Comparison of ENCODE assay signal across 24 mouse cellular contexts in genomic region chr10:113946801-113947200, GRCm38 (mm10).
DNase-seq lines count a peak whose midpoint lies in the region; ATAC-seq lines count a peak whose summit lies in the region.
"Had no signal": no experiment of that assay in that cellular context is flagged by ENCODE, and none has a peak within 500 bp of the region (broad histone marks: within the 10 kb centered on the region; RNA-seq: fewer than 3 reads in every experiment).

No protein-coding gene starts in this region.

- no peak overlapping the region for H3K4me3 ChIP-seq in embryonic facial prominence, embryonic 14.5 days (ENCODE audit: low read depth, low read length)
- no peak overlapping the region for H3K4me3 ChIP-seq in embryonic facial prominence, embryonic 10.5 days
- H3K4me3 ChIP-seq: embryonic facial prominence, embryonic 12.5 days; erythroblast, embryonic 14.5 days; forebrain, embryonic 13.5 days; heart, adult 2 months; heart, embryonic 13.5 days; hindbrain, embryonic 12.5 days; liver, embryonic 15.5 days; midbrain, embryonic 15.5 days; neural tube, embryonic 12.5 days had no signal

- H3K4me1 ChIP-seq in embryonic facial prominence, embryonic 14.5 days (ENCODE audit: control insufficient read depth, insufficient read depth, low read length), result no peaks in the 10 kb centered on the region
- no peaks in the 10 kb centered on the region for H3K4me1 ChIP-seq in embryonic facial prominence, embryonic 10.5 days
- H3K4me1 ChIP-seq: embryonic facial prominence, embryonic 12.5 days; forebrain, embryonic 13.5 days; heart, embryonic 13.5 days; hindbrain, embryonic 12.5 days; liver, embryonic 15.5 days; midbrain, embryonic 15.5 days; neural tube, embryonic 12.5 days had no signal

- no peaks in the 10 kb centered on the region for H3K9me3 ChIP-seq in embryonic facial prominence, embryonic 14.5 days (ENCODE audit: control insufficient read depth, low read length)
- H3K9me3 ChIP-seq in embryonic facial prominence, embryonic 10.5 days, result no peaks in the 10 kb centered on the region
- H3K9me3 ChIP-seq: embryonic facial prominence, embryonic 12.5 days; forebrain, embryonic 13.5 days; heart, embryonic 13.5 days; hindbrain, embryonic 12.5 days; liver, embryonic 15.5 days; midbrain, embryonic 15.5 days; neural tube, embryonic 12.5 days had no signal

- ATAC-seq in embryonic facial prominence, embryonic 14.5 days (ENCODE audit: low read depth), result peak; percentile 72; the same call in 1 of the 2 replicates
- ATAC-seq: forebrain, embryonic 13.5 days; intestine, postnatal 0 days; midbrain, embryonic 15.5 days had no signal

- no peak overlapping the region for H3K4me2 ChIP-seq in embryonic facial prominence, embryonic 14.5 days (ENCODE audit: low read depth, low read length)
- H3K4me2 ChIP-seq: embryonic facial prominence, embryonic 12.5 days; forebrain, embryonic 13.5 days; heart, embryonic 13.5 days; hindbrain, embryonic 12.5 days; liver, embryonic 15.5 days; midbrain, embryonic 15.5 days; neural tube, embryonic 12.5 days had no signal

- DNase-seq in embryonic facial prominence, embryonic 14.5 days (ENCODE audit: low spot score), result peak; percentile 1
- no peak for DNase-seq in embryonic facial prominence, embryonic 10.5 days (ENCODE audit: low spot score)
- peak; percentile 18 to 29 for DNase-seq in left cerebral cortex, adult 9 months (ENCODE audit: low spot score in 2 of 2)
- no peak for DNase-seq in left cerebral cortex, postnatal 10 days (ENCODE audit: extremely low spot score in 1 of 2, low spot score in 2 of 2)
- peak; percentile 12 to 56 for DNase-seq in frontal cortex, adult 2 months (ENCODE audit: extremely low spot score in 1 of 2, low spot score in 1 of 2)
- DNase-seq in right cerebral cortex, postnatal 25 days, result peak; percentile 7
- DNase-seq in cerebellum, postnatal 14 days, result no peak
- DNase-seq: adrenal gland, postnatal 25 days; cerebellum, adult 9-10 months; gastrocnemius, postnatal 25 days; heart, adult 2 months; heart, postnatal 14 days; lung, postnatal 4 days; thymus, adult 2 months; thymus, postnatal 4 days had no signal

- intact Hi-C loops in left cerebral cortex, postnatal 10 days (cut with DNase I), result no loop called here

- H3K36me3 ChIP-seq in embryonic facial prominence, embryonic 14.5 days (ENCODE audit: control insufficient read depth, insufficient read depth, low read length), result no peaks in the 10 kb centered on the region
- H3K36me3 ChIP-seq in embryonic facial prominence, embryonic 10.5 days (replicated peaks), result no peaks in the 10 kb centered on the region
- H3K36me3 ChIP-seq: embryonic facial prominence, embryonic 12.5 days; heart, embryonic 13.5 days; hindbrain, embryonic 12.5 days; liver, embryonic 15.5 days; midbrain, embryonic 15.5 days; neural tube, embryonic 12.5 days had no signal

- no peak overlapping the region for H3K27ac ChIP-seq in embryonic facial prominence, embryonic 14.5 days (replicated peaks; ENCODE audit: low read depth, low read length)
- no peak overlapping the region for H3K27ac ChIP-seq in embryonic facial prominence, embryonic 10.5 days (replicated peaks)
- H3K27ac ChIP-seq: embryonic facial prominence, embryonic 12.5 days; forebrain, embryonic 13.5 days; heart, adult 2 months; heart, embryonic 13.5 days; hindbrain, embryonic 12.5 days; liver, embryonic 15.5 days; midbrain, embryonic 15.5 days; neural tube, embryonic 12.5 days had no signal

- no peak overlapping the region for H3K9ac ChIP-seq in embryonic facial prominence, embryonic 14.5 days (ENCODE audit: low read depth, low read length)
- H3K9ac ChIP-seq: embryonic facial prominence, embryonic 12.5 days; forebrain, embryonic 13.5 days; heart, embryonic 13.5 days; hindbrain, embryonic 12.5 days; liver, embryonic 15.5 days; midbrain, embryonic 15.5 days; neural tube, embryonic 12.5 days had no signal

- H3K27me3 ChIP-seq in embryonic facial prominence, embryonic 14.5 days (replicated peaks; ENCODE audit: control insufficient read depth, insufficient read depth, low read length), result no peaks in the 10 kb centered on the region
- H3K27me3 ChIP-seq in embryonic facial prominence, embryonic 10.5 days (replicated peaks; ENCODE audit: low read depth, poor library complexity, severe bottlenecking), result no peaks in the 10 kb centered on the region
- H3K27me3 ChIP-seq: embryonic facial prominence, embryonic 12.5 days; forebrain, embryonic 13.5 days; heart, embryonic 13.5 days; hindbrain, embryonic 12.5 days; liver, embryonic 15.5 days; midbrain, embryonic 15.5 days; neural tube, embryonic 12.5 days had no signal

- WGBS in embryonic facial prominence, embryonic 14.5 days, result 36% methylated on average over 3 of the region's 3 CpGs
- WGBS in embryonic facial prominence, embryonic 10.5 days, result 55% methylated on average over 3 of the region's 3 CpGs

Comparison
In these comparisons a context has a peak if more than half of its experiments do, and no peak if none do; other contexts are left out.
1. DNase-seq: peak in embryonic facial prominence, embryonic 14.5 days (single experiment), left cerebral cortex, adult 9 months (2 of 2), frontal cortex, adult 2 months (2 of 2) and right cerebral cortex, postnatal 25 days (single experiment); none in embryonic facial prominence, embryonic 10.5 days (single experiment), left cerebral cortex, postnatal 10 days (0 of 2) and cerebellum, postnatal 14 days (0 of 2).